Mouse (Mus musculus) duodenum, adult 2 months (tissue): ENCODE results near the gene Aldh3a2. TPM values are rescaled to one million over a fixed set of nuclear protein-coding genes. Genes with fewer than 3 reads are reported as not detected.

Experiments used
- polyA plus RNA-seq: library from polyadenylated mRNA; depleted of rRNA; stranded (reverse); fragments of >200 nt; gene quantifications from 2 replicates; pipeline ENCODE4 v1.2.3, GENCODE M21; 2012; ENCODE audit warnings: low replicate concordance; rRNA removed

Gene Aldh3a2
- 119 and 160 TPM in 2 replicates for polyA plus RNA-seq

DNA sequence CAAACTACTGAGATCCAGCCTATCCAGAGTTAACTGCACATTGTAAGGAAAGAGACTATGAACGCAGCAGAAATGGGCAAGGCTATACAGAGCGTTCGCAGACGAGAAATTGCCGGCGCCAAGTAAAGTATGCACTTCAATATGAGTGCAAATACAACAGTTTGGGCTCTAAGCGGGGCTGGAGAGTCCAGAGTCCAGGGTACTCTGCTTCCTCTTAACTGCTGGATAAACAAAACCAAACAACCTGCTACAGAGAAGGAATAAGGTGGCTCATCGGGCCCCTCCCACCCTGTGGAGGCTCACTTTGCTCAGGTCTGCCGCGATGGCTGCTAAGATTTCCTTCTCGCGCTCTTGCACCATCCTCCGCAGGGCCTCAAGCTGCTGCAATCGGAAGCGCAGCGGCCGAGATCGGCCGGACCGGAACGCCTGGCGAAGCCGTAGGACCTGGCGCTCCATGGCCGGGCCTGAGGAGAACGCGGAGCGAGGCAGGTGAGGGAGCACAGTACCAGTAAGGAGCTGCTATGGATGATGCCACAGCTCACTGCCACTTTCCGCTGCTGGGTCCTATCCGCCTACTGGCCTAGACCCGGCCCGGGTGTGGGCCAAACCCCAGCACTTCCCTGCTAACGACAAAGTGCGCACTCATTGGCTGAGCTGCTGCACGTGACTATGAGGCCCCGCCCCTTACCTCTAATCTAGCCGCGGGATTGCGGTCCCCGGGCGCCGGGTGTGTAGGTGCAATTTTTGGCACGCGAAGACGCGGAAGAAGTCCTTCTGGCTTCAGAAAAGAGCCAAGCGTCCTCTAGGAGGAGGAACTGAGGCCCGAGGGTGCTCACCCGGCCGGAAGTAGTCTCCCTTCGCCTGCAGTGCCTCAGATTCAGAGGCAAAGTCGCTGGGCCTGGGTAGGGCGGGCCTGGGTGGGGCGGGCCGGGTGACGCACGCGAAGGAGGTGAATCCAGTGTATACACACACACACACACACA, at the start of gene Aldh3a2:
TSS of gene Aldh3a2 (minus strand) at position 914 of the 983 bp plus-strand sequence.

GRCm38 (mm10) chr11:61207487-61208246, 59.6 kb downstream of the Aldh3a2 start, which contains the start of gene Aldh3a1:
TSS of gene Aldh3a1 (plus strand) at chr11:61207537.

GRCm38 (mm10) chr11:61174821-61175658, 92.2 kb downstream of the Aldh3a2 start, which contains the start of gene Usp22:
TSS of gene Usp22 (minus strand) at chr11:61175055.

Other genes with a start within 250 kb of the Aldh3a2 start
- gene Kcnj12, start 244.9 kb downstream of the Aldh3a2 start, polyA plus RNA-seq: 0.58 and 1.1 TPM in 2 replicates
- gene Tnfrsf13b, start 140.7 kb downstream of the Aldh3a2 start, polyA plus RNA-seq: 17.3 and 17.7 TPM in 2 replicates
- 19.2 and 25.0 TPM in 2 replicates for gene Usp22, start 92.4 kb downstream of the Aldh3a2 start, polyA plus RNA-seq
- gene Aldh3a1, start 59.9 kb downstream of the Aldh3a2 start, polyA plus RNA-seq: 0.11 and 2.9 TPM in 2 replicates
- 0.26 TPM in 1 of 2 replicates, not detected in the other for gene Slc47a2, start 75.4 kb upstream of the Aldh3a2 start, polyA plus RNA-seq
- gene Slc47a1, start 110.9 kb upstream of the Aldh3a2 start, polyA plus RNA-seq: 9.7 and 31.9 TPM in 2 replicates
- gene Rnf112, start 186.7 kb upstream of the Aldh3a2 start, polyA plus RNA-seq: 0.13 and 0.36 TPM in 2 replicates
- gene Mfap4, start 218.0 kb upstream of the Aldh3a2 start, polyA plus RNA-seq: 29.8 and 78.6 TPM in 2 replicates
- gene Mapk7, start 226.9 kb upstream of the Aldh3a2 start, polyA plus RNA-seq: 14.8 and 17.8 TPM in 2 replicates
- 7.1 and 9.9 TPM in 2 replicates for gene B9d1, start 237.7 kb upstream of the Aldh3a2 start, polyA plus RNA-seq